Mouse (Mus musculus) regulatory T cell (primary cell): Measurements from ENCODE around the gene Mpig6b.

Experiments
- in situ Hi-C: fragments of 300-600 bp; cut with MboI, MseI; formaldehyde crosslinking; loops from one replicate; pipeline ENCODE4 v1.15.1; 2025; ENCODE audit warnings: high pct_unique_total_duplicates

Gene Mpig6b

DNA sequence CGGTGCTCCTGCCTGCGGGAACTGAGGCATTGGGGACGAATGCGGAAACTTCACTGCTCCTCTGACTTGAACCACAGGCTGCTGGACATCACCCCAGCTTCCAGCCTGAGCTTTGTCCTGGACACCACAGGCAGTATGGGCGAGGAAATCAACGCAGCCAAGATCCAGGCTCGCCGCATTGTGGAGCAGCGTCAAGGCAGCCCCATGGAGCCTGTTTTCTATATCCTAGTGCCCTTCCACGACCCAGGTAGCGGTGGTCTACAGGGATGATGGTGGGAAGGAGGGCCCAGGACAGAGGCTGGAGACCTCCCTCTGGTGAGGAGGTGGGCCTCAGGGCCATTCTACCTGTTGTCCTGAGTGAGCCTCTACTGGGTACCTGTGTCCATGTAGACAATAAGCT, 46.1 kb downstream of the Mpig6b start:
- in situ Hi-C loops = loop anchor here (5.0 kb wide), 1 partner anchor 47 kb away; the partner anchor contains the start of genes Ly6g6c and Mpig6b

DNA sequence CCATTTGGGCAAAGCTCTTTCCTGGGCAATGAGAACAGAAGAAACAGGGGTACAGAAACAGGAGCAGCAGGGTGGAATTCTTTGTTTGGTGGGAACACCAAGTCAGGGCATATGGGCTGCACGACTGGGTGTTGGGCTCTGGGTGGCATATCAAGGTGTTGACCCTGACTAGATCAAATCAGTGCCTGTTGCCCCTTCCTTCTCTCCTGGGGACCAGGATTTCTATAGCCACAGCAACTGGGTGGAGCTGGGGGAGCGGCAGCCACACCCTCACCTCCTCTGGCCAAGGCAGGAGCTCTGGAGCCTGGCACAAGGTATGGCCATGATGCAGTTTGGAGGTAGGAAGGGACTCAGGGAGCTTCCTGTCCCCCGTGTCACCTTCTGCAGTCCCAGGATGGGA, 47.8 kb downstream of the Mpig6b start:
- in situ Hi-C loops = no loop called here

DNA sequence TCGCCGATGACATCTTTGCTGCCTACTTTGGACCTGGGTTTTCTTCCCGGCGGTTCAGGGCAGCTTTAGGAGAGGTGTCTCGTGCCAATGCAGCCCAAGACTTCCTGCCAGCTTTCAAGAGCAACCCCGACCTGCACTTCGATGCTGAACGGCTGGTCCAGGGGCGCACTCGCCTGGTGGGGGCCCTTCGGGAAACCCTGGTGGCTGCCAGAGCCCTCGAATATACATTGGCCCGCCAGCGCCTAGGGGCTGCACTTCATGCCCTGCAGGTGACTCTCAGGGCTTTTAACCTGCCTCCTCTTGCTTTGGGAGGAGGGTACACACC, 48.3 kb downstream of the Mpig6b start:
- in situ Hi-C loops = no loop called here

DNA sequence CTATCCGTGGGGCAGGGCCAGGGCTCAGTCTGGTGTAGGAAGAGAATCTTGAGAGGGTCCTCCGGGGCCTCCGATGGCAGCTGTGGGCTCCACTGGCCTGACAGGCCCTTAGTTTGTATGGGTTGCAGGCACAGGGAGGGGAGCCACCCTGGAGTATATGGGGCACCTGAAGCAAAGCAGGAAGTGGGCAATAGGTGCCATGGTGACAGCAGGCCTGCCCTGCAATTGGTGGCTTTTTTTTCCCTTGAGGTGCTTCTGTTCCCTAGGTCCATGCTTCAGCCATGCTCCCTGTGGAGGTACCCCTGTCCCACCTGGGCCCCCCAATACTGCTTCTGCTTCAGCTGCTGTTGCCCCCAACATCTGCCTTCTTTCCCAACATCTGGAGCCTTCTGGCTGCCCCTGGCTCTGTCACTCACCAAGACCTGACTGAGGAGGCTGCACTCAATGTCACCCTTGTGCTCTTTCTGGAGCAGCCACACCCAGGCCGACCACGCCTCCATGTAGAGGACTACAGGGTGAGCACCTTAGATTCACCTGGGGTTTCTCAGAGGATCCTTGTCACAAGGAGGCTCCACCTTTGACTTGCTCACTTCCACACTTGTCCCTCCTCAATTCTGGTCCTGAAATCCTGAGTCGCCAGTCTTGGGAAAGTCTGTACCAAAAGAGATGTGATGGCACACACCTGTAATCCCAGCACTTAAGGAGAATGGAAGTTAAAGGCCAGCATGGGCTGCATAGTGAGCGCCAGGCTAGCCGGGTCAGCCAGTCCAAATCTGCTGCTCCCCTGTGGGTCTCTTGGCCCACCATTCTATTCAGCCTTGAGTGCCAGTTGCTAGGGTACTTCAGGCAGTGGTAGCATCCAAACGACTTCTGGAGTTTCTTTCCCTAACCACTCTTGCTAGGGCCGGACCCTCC, 48.9 kb downstream of the Mpig6b start:
- in situ Hi-C loops = no loop called here

DNA sequence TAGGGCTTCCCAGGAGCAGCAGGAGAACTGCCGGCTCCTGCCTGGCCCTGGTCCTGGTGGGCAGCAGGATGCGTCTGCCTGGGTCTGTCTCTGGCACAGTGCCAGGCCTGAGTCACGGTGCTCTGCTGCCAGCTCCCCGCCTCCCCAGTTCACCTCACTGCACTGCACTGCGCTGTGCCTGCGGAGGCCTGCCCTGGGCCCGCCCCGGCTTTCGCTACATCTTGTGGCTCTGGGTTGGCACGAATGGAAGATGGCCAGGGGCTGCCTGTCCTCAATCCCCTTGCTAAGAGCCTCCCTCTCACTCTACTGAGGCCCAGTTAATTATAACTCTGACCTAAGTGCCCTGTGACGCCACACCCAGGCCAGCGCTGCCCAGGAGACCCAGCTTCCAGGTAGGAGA, 49.6 kb downstream of the Mpig6b start, which contains the start of gene Vwa7:
TSS of gene Vwa7 (plus strand) at position 204 of the 400 bp plus-strand sequence.
- in situ Hi-C loops = no loop called here

DNA sequence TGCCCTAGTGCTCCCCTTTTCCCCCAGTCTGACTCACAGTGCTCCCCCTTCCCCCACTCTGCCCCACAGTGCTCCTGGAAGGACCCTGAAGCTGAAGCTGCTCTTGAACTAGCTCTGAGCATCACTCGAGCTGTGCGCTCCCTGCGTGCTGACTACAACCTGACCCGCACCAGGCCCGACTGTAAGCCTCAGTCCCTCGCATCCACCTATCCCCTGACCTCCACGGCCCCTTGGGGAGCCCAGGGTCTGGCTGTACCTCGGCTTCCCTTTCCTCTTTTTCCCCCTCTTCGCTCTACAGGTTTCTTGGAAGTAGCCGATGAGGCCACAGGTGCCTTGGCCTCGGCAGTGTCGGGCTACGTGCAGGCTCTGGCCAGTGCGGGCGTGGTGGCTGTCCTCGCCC, 50.7 kb downstream of the Mpig6b start:
- in situ Hi-C loops = no loop called here

DNA sequence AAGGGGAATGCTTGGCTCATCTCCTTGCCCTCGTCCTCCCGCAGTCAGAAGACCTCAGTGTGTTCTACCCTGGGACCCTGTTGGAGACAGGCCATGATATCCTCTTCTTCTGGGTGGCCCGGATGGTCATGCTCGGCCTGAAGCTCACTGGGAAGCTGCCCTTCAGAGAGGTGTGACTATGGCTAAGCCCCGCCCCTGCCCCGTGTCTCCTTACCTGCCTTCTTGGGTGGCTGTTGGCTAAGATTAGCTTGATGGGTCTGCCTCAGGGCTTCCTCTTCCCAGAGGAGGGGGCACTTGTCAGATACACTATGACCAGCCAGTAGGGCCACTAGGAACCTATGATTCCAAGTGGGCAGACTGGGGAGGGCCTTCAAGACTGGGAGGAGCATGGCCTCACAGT, 52.8 kb downstream of the Mpig6b start:
- in situ Hi-C loops = loop anchor here (5.0 kb wide), 1 partner anchor 94 kb away; the partner anchor contains the start of gene Ly6g5c
